Mouse (Mus musculus): ENCODE measurements around the gene Xpo1. TPM values are rescaled to one million over a fixed set of nuclear protein-coding genes. Genes with fewer than 3 reads are reported as not detected.
"Not testable (repeated sequence)": the region's sequence is repeated elsewhere in the genome, so short reads cannot be mapped to it uniquely, and the experiment has no call there.

Gene Xpo1
- total RNA-seq (2014; fragmentation: Nextera tagmentation) = 99.8 and 102 TPM in 2 replicates
- total RNA-seq (2017) = 272 and 274 TPM in 2 replicates

DNA sequence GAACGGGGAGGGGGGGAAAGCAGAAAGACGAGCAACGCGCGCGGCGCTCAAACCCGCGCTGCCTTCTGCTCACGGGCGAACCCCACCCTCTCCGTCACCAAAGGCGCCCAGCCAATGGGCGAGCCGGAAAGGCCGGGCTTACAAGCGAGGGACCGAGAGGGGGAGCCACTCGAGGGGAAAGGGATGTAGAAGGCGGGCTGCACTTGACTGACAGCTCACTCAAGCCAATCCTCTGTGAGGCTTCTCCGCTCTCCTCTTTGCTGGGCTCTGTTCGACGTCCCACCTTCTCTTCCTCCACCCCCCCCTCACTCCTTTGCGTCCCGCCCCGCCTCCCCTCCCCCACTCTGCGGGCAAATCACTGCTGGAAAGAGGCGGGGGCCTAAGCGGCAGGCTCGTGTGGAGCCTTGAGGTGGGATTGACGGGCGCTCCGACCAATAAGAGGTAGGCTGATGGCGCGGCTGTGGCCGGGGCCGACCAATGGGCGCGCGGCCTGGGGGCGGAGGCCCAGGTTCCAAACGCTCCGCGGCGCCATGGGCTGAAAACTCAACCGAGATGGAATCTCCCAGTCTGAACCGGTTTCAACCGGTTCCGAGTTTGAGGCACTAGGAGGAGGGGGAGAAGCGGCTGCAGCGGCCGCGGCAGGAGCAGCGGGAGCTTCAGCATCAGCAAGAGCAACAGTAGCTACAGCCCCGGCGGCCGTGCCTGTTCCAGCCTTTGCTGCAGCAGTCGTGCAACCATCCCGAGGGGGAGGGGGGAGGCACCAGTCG, at the start of gene Xpo1:
TSS of gene Xpo1 (plus strand) at position 615 of the 767 bp plus-strand sequence.
- ATAC-seq (replicated peaks; ENCODE audit: poor library complexity, severe bottlenecking) = peak; percentile 74

DNA sequence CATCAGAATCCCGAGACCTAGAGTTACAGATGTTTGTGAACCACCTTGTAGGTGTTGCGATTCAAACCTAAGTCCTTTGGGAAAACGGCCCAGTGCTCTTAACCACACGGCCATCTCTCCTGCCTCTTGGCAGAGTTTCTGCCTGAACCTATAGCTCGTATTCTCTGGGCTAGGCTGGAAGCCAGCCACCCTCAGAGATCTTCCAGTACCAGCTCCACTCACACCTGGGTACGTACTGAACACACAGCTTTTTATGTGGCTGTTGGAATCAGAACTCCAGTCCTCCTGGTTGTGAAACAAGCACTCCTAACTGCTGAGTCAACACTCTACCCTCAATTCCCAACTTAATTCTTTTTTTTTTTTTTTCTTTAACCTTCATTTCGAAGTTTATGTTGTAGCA, 46.1 kb upstream of the Xpo1 start:
- ATAC-seq (replicated peaks; ENCODE audit: poor library complexity, severe bottlenecking) = no peak

DNA sequence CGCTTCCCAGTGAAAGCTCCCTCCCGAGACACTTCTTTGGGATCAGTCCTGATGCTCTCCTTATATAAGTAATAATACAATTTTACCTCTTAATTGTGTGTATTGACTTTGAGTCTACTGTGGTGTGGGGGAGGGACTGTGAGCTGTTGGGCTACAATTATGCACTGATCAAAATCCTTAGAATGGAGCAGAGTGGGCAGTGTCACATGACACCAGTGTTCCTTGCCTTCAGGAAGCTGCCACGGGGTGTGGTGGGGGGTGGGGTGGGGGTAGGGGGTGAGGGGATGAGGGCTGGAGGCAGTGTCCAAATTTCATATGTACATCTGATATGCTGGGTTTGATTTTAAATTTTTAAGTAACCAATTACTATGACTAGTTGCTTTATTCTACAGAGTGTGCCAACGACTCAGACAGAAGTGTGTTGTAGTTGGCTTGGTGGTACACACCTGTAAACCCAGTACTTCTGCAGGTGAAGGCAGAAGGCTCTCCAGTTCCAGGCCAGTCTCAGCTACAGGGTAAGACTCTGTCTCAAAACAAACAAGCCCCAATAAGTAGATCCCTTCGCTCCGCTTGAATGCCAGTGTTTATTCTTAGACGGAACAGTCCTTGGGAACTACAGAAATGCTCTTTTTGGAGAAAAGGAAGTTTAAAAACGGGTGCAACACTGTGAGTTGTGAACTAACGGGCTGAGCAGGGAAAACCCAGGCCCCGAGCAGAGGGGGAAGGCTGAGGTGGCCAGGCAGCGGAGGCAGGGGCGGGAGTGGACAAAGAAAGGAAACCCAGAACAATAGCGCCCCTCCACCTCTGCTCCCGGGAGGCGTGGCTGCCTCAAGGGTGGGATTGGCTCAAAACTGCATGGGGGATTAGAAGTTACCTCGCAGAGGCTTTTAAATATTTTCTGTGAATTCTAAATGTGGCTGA, 45.0 kb upstream of the Xpo1 start:
- peak; percentile 74 for ATAC-seq (replicated peaks; ENCODE audit: poor library complexity, severe bottlenecking)

DNA sequence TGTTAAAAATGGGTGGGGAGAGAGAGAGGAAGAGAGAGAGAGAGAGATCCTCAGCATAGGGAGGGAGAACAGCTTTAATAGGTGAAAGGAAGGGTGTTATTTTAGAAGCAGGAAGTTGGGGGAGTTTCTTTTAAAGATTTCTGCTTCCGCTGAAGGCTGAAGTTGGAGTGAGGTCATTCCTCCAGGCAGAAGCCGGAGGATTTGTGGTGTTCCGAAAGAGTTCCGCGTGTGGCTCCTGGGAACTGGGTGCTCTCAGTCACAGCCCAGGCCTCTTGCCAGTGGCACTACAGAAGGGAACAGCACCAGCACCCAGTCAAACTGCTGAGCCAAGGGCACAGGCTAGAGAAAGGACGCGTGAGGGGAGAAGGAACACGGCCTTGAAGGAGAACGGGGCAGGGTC, 38.4 kb upstream of the Xpo1 start:
- peak; percentile 67 for ATAC-seq (replicated peaks; ENCODE audit: poor library complexity, severe bottlenecking)

DNA sequence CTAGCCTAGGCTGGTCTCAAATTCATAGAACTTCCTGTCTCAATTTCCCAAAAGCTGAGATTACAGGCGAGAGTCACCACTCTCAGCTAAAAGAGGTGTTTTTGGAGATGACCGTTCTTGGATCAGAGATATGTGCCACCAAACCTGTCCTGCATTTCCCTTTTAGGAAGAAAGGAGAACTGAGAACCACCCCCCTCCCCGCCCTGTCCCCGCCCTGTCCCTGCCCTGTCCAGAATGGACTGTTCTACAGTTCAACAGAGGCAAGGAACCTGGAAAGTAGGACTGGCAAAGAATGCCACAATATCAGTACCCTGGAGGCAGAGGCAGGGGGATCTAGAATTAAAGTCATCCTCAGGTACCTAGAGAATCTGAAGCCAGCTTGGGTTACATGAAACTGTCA, 19.8 kb upstream of the Xpo1 start:
- ATAC-seq (replicated peaks; ENCODE audit: poor library complexity, severe bottlenecking) = peak; percentile 87

DNA sequence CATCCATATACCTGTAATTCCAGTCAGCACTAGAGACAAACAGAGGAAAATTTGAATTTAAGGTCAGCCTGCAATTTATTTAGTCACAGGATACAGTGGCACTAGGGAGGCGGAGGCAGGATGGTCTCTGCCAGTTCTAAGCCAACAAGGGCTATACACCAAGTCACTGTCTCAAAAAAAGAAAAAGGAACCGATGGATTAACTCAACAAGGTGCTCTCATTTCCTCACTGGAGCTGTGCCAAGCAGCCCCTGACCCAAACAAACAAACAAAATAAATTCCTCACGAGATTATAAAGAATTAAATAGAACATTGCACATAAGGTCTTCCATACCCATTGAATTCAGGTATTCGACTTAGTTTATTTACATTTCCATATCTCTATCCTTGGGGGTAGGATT, 1.9 kb upstream of the Xpo1 start:
- ATAC-seq (replicated peaks; ENCODE audit: poor library complexity, severe bottlenecking) = no peak

DNA sequence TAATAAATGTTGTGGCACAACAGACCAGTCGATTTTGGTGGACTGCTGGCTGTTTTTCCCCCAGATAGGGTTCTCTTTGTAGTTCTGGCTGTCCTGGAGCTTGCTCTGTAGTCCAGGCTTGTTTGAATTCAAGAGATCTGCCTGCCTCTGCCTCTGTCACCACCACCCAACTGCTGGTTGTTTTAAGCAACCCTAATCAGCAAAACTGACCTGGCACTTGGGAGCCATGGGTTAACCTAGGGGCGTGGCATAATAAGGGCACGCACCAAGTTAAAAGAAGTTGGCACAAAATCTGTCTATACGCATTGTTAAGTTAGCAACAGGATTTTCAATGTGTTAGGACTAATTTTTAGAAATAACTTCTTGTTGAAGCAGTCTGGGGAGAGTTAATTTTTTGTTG, 1.3 kb upstream of the Xpo1 start:
- no peak for ATAC-seq (replicated peaks; ENCODE audit: poor library complexity, severe bottlenecking)

DNA sequence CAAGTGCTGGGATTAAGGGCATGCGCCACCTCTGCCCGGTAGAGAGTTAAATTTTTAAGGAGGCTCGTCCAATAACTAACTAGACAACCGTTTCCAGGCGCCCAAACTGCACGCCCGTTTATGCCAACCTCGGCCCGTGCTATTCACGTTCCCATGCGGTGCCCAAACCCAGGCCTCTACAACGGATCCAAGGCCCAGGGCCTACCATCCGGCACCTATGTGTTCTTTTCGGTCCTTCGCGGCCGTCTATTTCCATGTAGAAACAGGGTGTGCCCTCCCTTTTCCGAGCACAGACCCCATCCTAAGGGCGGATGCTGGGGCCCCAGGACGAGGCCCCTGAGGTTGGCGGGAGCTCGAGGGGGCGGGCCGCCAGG, 801 bp upstream of the Xpo1 start:
- ATAC-seq (replicated peaks; ENCODE audit: poor library complexity, severe bottlenecking) = no peak

DNA sequence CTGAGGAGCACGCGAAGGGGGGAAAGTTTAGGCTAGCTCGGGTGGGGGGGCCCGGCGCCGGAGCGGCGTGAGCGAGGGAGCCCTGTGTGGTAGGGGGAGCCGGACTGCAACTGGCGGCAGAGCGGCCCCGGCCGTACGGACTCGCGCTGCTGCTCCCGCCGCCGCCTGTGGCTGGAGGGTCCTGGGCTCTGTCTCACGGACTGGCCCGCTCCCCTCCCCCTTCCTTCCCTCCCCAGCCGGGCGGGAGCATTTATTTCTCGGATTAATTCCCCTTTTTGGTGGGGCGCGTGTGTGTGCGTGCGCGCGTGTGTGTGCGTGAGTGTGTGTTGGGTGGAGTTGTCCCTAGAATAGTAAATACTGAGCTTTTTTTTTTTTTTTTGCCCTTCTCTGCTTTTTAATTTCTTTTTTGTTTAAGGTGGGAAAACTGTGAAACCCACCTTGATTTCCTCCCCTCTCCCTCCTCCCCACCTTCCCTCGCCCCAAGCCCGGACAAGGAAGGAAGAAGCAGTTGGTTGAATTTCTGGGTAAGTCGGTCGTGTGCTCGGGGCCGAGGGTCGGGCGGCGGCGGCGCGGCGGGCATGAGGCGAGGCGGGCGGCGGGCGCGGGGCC, 457 bp downstream of the Xpo1 start:
- no peak for ATAC-seq (replicated peaks; ENCODE audit: poor library complexity, severe bottlenecking)

DNA sequence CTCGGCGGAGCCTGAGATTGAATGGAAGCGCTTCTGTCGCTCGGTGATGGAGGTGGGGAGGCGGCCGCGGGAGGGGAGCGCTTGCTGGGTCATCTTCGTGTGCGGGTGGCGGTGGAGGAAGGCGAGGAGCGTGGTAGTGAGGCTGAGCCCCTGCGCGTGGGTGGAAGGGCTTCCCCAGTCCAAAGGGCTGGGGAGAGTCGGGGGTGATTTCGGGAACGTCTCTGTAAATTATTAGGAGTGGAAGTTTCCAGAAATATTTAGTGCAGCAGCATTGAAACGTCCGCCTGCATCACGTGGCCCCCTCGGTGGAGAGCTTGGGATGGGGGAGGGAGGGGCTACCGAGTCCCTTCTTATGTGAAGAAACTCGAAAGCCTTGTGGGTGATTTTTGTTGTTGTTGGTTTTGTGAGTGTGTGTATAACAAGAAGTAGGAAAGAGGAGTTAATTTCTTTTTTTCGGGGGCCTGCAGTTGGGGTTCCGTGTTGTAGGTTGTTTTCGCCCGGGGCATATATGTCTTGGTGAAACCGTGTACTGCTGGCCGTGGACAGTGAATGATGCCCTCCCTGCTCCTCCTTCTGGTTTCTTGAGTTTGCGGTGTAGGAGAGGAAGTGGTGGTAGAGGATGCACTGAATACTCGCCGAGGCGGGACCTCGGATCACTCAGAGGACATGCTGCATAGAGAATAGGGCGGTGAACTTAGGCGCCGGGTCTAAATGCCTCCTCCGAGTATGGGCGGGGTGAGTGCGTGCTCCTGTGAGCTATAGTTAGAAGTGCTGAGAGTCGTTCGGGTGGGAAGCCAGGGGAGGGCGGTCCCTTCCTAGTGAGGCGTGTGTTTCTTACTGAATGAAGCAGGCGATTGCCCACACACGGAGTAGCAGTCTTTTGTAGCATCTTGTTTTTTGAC, 1.2 kb downstream of the Xpo1 start:
- ATAC-seq (replicated peaks; ENCODE audit: poor library complexity, severe bottlenecking) = peak; percentile 54

DNA sequence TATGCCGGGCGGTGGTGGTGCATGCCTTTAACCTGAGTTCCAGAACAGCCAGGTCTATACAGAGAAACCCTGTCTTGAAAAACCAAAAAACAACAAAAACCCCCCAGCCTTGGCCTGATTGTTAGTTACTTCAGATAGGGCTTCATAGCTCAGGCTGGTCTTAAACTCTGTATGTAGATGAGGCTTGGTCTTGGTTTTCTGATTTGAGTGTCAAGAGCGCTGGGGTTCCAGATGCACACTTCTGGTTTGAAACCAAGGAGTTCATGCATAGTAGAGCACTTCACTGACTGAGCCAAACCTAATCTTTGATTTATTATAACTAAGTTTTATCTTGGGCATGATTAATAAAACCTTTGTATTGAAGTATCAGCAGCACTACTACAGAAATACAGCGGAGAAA, 3.2 kb downstream of the Xpo1 start:
- no peak for ATAC-seq (replicated peaks; ENCODE audit: poor library complexity, severe bottlenecking)

DNA sequence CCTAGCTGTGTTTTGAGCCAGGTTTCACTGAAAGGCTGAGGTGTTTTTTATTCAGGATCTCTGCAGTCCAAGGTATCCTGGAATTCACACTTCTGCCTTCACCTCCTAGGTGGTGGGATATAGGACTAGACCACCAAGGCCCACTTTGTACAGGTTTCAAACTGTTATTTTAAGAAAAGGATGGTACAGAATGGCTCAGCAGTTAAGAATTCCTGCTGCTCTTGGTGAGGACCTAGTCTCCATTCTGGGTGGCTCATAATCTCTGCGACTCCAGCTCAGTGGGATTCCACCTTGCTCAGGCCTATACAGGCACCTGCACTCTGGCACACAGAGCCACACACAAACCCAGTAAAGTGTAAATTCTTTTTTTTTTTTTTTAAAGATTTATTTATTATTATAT, 3.6 kb downstream of the Xpo1 start:
- ATAC-seq (replicated peaks; ENCODE audit: poor library complexity, severe bottlenecking) = no peak

DNA sequence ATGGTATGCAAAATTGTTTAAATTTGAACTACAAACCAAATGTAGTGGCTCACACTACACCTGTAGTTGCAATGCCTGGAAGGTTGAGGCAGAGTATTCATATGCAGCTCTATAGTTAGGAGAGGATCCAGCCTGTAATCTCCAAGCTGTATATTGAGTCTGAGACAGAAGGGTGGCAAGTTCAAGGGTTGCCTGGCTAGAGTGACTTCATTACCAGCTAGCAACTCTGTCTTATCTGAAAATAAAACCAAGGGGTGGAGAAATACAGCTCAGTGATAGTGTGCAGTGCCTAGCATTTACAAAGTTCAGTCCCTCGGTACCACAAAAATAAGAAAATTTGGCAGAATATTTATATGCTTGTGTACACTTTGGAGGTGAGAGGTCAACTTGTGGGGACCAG, 4.3 kb downstream of the Xpo1 start:
- no peak for ATAC-seq (replicated peaks; ENCODE audit: poor library complexity, severe bottlenecking)

DNA sequence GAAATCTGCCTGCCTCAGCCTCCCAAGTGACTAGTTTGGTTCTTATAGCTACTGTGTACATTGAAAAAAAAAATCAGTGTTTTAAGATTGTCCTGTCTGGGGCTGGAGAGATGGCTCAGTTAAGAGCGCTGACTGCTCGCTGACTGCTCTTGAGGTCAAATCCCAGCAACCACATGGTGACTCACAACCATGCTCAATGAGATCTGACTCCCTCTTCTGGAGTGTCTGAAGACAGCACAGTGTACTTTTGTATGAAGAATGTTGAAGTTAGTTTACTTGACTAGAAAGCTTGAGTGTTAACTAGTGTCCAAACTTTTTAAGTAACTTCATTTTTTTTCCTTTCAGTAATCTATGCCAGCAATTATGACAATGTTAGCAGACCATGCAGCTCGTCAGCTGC, 5.6 kb downstream of the Xpo1 start:
- ATAC-seq (replicated peaks; ENCODE audit: poor library complexity, severe bottlenecking) = no peak

DNA sequence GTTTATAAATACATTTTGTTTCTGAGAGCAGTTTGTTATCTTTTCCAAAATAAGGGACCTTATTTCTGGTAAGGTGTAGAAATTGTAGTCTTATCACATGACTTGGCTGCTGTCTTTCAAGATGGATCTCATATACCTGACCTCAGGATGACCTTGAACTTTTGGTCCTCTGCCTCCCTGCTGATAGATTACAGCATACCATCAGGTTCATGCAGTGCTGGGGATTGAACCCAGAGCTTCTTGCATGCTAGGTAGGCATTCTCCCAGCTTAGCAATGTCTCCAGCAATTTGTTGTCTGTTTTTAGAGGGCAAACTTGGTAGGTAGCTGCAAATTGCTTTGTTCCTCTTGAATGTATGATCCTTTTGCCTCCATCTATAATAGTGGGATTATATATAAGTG, 9.1 kb downstream of the Xpo1 start:
- ATAC-seq (replicated peaks; ENCODE audit: poor library complexity, severe bottlenecking) = no peak

DNA sequence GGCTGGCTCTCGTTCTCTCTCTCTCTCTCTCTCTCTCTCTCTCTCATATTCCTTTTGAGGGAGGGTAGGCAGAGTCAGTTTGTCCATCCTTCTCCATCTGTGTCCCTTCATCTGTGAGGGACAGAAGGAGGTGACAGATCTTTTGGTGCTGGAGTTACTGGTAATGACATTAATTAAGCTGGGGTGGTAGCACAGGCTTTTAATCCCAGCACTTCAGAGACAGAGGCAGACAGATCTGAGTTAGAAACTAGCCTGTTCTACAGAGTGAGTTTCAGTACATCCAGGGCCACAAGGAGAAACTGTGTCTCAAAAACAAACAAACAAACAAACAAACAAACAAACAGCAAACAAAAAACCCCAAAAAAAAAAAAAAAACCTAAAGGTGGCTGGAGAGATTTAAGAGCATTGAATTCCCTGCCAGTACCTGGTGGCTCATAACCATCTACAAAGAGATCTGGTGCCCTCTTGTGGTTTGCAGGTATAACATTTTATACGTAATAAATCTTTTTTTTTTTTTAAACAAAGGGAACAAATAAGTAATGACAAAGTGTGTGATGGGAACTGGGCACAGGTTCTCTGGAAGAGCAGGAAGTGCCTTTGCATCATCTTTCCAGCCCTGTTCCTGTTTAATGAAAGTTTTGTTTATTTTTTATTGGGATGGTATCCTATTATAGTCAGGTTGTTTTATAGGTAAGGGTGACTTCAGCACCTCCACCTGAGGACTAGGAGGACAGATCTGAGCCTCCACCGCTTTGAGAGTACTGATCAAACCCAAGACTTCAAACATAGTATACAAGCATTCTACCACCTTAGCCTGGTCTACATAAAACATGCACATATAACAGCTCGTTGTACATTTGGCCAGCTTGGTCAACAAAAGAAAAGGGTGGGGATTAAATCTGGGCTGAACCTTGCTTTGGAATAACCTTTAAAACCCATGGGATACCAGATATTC, 16.2 kb downstream of the Xpo1 start:
- ATAC-seq (replicated peaks; ENCODE audit: poor library complexity, severe bottlenecking) = peak; percentile 63

DNA sequence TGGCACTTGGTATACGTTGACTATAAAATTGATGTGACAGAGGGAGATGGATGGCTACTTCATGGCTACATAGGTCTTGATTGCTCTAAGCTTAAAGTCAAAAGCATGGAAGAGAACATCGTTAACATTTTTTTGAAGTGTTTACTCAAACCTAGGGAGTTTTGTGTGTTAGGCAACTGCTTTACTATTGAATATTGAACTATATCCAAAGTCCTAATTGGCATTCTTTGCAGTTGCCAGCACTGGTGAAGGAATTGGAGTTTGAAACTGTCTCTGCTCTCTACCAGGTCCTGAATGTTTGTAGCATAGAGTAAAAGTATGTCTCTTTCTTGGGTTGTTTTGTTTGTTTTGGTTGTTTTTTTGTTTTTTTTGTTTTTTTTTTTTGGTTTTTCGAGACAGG, 19.9 kb downstream of the Xpo1 start:
- no peak for ATAC-seq (replicated peaks; ENCODE audit: poor library complexity, severe bottlenecking)

DNA sequence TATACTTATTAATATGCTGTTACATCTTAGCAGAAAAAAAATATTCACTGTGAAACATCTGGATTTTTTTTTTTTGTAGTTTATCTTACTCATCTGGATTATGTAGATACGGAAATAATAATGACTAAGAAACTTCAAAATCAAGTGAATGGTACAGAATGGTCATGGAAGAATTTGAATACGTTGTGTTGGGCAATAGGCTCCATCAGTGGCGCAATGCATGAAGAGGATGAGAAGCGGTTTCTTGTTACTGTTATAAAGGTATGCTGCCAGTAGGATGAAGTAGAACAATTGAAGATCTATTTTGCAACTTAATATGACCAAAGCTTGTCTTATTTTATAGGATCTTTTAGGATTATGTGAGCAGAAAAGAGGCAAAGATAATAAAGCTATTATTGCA, 28.6 kb downstream of the Xpo1 start:
- ATAC-seq (replicated peaks; ENCODE audit: poor library complexity, severe bottlenecking) = peak; percentile 53

DNA sequence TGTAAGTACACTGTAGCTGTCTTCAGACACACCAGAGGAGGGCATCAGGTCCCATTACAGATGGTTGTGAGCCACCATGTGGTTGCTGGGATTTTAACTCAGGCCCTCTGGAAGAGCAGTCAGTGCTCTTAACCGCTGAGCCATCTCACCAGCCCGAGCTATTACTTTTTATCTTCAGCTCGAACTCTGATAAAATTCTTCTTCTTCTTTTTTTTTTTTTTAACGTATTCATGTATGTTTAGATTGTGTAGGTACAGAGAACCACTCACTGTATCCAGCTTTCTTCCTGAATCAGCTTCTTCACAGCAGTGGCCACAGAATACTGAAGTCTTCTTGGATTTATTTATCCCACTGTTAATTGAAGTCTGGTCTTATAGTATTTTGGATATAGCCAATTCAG, 33.0 kb downstream of the Xpo1 start:
- not testable (repeated sequence) for ATAC-seq (replicated peaks; ENCODE audit: poor library complexity, severe bottlenecking)

All from granulocyte monocyte progenitor cell, adult 5-6 weeks (primary cell).